Mouse (Mus musculus): ENCODE measurements around the gene Gramd1a. TPM values are rescaled to one million over a fixed set of nuclear protein-coding genes. Genes with fewer than 3 reads are reported as not detected.

The Gramd1a gene
- total and polyA plus RNA-seq, 2 experiments: 5.1 to 33.0 TPM

GRCm38 (mm10) chr7:31087262-31087661, 68.4 kb downstream of the Gramd1a start:
- WGBS: 62% methylated on average over 2 of the region's 2 CpGs
- H3K79me2 ChIP-seq (ENCODE audit: control insufficient read depth, insufficient read depth, low read length): no peaks in the 10 kb centered on the region
- H3K4me3 ChIP-seq (ENCODE audit: insufficient read depth, low read depth, low read length): no peak overlapping the region
- H3K27ac ChIP-seq (replicated peaks; ENCODE audit: insufficient read depth, low read depth, low read length): no peak overlapping the region
- DNase-seq (ENCODE audit: extremely low read depth, low read depth, low spot score): no peak
- no peaks in the 10 kb centered on the region for H3K27me3 ChIP-seq (ENCODE audit: control insufficient read depth, insufficient read depth, low read length)
- no peak for TF ChIP-seq POLR2A (IDR thresholded peaks at IDR 0.05; ENCODE audit: extremely low read depth, insufficient read depth, low read length)
- TF ChIP-seq CTCF (IDR thresholded peaks at IDR 0.05; ENCODE audit: low read depth, low read length): no peak
- peaks cover 30% of the 10 kb centered on the region for H3K4me1 ChIP-seq (ENCODE audit: control insufficient read depth, insufficient read depth, low read length)
- no peak overlapping the region for H3K9ac ChIP-seq (ENCODE audit: low read depth, low read length)
- H3K36me3 ChIP-seq (ENCODE audit: control insufficient read depth, insufficient read depth, low read length): no peaks in the 10 kb centered on the region

- DNase-seq (ENCODE audit: extremely low read depth, low read depth, low spot score): no peak
- no peak overlapping the region for H3K27ac ChIP-seq (replicated peaks; ENCODE audit: insufficient read depth, low read depth, low read length)
- no peaks in the 10 kb centered on the region for H3K27me3 ChIP-seq (ENCODE audit: control insufficient read depth, insufficient read depth, low read length)
- no peak overlapping the region for H3K4me3 ChIP-seq (ENCODE audit: insufficient read depth, low read depth, low read length)
- WGBS: 96% methylated on average over 9 of the region's 9 CpGs
- TF ChIP-seq CTCF (IDR thresholded peaks at IDR 0.05; ENCODE audit: low read depth, low read length): no peak
- TF ChIP-seq POLR2A (IDR thresholded peaks at IDR 0.05; ENCODE audit: extremely low read depth, insufficient read depth, low read length): no peak
- no peaks in the 10 kb centered on the region for H3K36me3 ChIP-seq (ENCODE audit: control insufficient read depth, insufficient read depth, low read length)
- no peaks in the 10 kb centered on the region for H3K79me2 ChIP-seq (ENCODE audit: control insufficient read depth, insufficient read depth, low read length)
- no peak overlapping the region for H3K9ac ChIP-seq (ENCODE audit: low read depth, low read length)
- H3K4me1 ChIP-seq (ENCODE audit: control insufficient read depth, insufficient read depth, low read length): peaks cover 30% of the 10 kb centered on the region
These were observed 69.4 kb downstream of the Gramd1a start for GRCm38 (mm10) chr7:31086175-31086755.

GRCm38 (mm10) chr7:31085171-31085570, 70.5 kb downstream of the Gramd1a start:
- Histone ChIP-seq H3K4me1 (ENCODE audit: control insufficient read depth, insufficient read depth, low read length) (peaks cover 33% of the 10 kb centered on the region), H3K79me2 (ENCODE audit: control insufficient read depth, insufficient read depth, low read length) (no peaks in the 10 kb centered on the region), H3K27me3 (ENCODE audit: control insufficient read depth, insufficient read depth, low read length) (no peaks in the 10 kb centered on the region), H3K27ac (replicated peaks; ENCODE audit: insufficient read depth, low read depth, low read length) (0 out of 2 replicates have a peak overlapping the region, but pooled peaks have one; percentile 4), H3K9ac (ENCODE audit: low read depth, low read length) (no peak overlapping the region), H3K4me3 (ENCODE audit: insufficient read depth, low read depth, low read length) (no peak overlapping the region), H3K36me3 (ENCODE audit: control insufficient read depth, insufficient read depth, low read length) (no peaks in the 10 kb centered on the region)
- no peak for DNase-seq (ENCODE audit: extremely low read depth, low read depth, low spot score)
- no peak for TF ChIP-seq CTCF (IDR thresholded peaks at IDR 0.05; ENCODE audit: low read depth, low read length)
- no peak for TF ChIP-seq POLR2A (IDR thresholded peaks at IDR 0.05; ENCODE audit: extremely low read depth, insufficient read depth, low read length)
- 52% methylated on average over 3 of the region's 3 CpGs for WGBS

GRCm38 (mm10) chr7:31084140-31084539, 71.6 kb downstream of the Gramd1a start:
- peak; percentile 67 for DNase-seq (ENCODE audit: extremely low read depth, low read depth, low spot score)
- H3K27me3 ChIP-seq (ENCODE audit: control insufficient read depth, insufficient read depth, low read length): no peaks in the 10 kb centered on the region
- TF ChIP-seq CTCF (IDR thresholded peaks at IDR 0.05; ENCODE audit: low read depth, low read length) (no peak), POLR2A (IDR thresholded peaks at IDR 0.05; ENCODE audit: extremely low read depth, insufficient read depth, low read length) (no peak)
- no peak overlapping the region; the same call in 1 of the 2 replicates for H3K9ac ChIP-seq (ENCODE audit: low read depth, low read length)
- H3K79me2 ChIP-seq (ENCODE audit: control insufficient read depth, insufficient read depth, low read length): no peaks in the 10 kb centered on the region
- H3K36me3 ChIP-seq (ENCODE audit: control insufficient read depth, insufficient read depth, low read length): no peaks in the 10 kb centered on the region
- H3K4me3 ChIP-seq (ENCODE audit: insufficient read depth, low read depth, low read length): no peak overlapping the region
- WGBS: 44% methylated on average over 9 of the region's 9 CpGs
- peak overlapping the region; percentile 56; the same call in 1 of the 2 replicates for H3K27ac ChIP-seq (replicated peaks; ENCODE audit: insufficient read depth, low read depth, low read length)
- peaks cover 38% of the 10 kb centered on the region for H3K4me1 ChIP-seq (ENCODE audit: control insufficient read depth, insufficient read depth, low read length)

GRCm38 (mm10) chr7:31082831-31083588, 72.7 kb downstream of the Gramd1a start:
- Histone ChIP-seq H3K4me1 (ENCODE audit: control insufficient read depth, insufficient read depth, low read length) (peaks cover 30% of the 10 kb centered on the region), H3K9ac (ENCODE audit: low read depth, low read length) (no peak overlapping the region), H3K79me2 (ENCODE audit: control insufficient read depth, insufficient read depth, low read length) (no peaks in the 10 kb centered on the region), H3K27me3 (ENCODE audit: control insufficient read depth, insufficient read depth, low read length) (no peaks in the 10 kb centered on the region), H3K36me3 (ENCODE audit: control insufficient read depth, insufficient read depth, low read length) (no peaks in the 10 kb centered on the region), H3K27ac (replicated peaks; ENCODE audit: insufficient read depth, low read depth, low read length) (peak overlapping the region; percentile 56), H3K4me3 (ENCODE audit: insufficient read depth, low read depth, low read length) (no peak overlapping the region)
- no peak for TF ChIP-seq POLR2A (IDR thresholded peaks at IDR 0.05; ENCODE audit: extremely low read depth, insufficient read depth, low read length)
- TF ChIP-seq CTCF (IDR thresholded peaks at IDR 0.05; ENCODE audit: low read depth, low read length): no peak
- peak; percentile 91 for DNase-seq (ENCODE audit: extremely low read depth, low read depth, low spot score)
- WGBS: 37% methylated on average over 14 of the region's 14 CpGs

- H3K27me3 ChIP-seq (ENCODE audit: control insufficient read depth, insufficient read depth, low read length): no peaks in the 10 kb centered on the region
- no peak overlapping the region for H3K9ac ChIP-seq (ENCODE audit: low read depth, low read length)
- peaks cover 23% of the 10 kb centered on the region for H3K4me1 ChIP-seq (ENCODE audit: control insufficient read depth, insufficient read depth, low read length)
- H3K27ac ChIP-seq (replicated peaks; ENCODE audit: insufficient read depth, low read depth, low read length): no peak overlapping the region
- DNase-seq (ENCODE audit: extremely low read depth, low read depth, low spot score): no peak
- TF ChIP-seq CTCF (IDR thresholded peaks at IDR 0.05; ENCODE audit: low read depth, low read length) (no peak), POLR2A (IDR thresholded peaks at IDR 0.05; ENCODE audit: extremely low read depth, insufficient read depth, low read length) (no peak)
- no peak overlapping the region for H3K4me3 ChIP-seq (ENCODE audit: insufficient read depth, low read depth, low read length)
- no peaks in the 10 kb centered on the region for H3K79me2 ChIP-seq (ENCODE audit: control insufficient read depth, insufficient read depth, low read length)
- H3K36me3 ChIP-seq (ENCODE audit: control insufficient read depth, insufficient read depth, low read length): no peaks in the 10 kb centered on the region
These were observed 73.6 kb downstream of the Gramd1a start for GRCm38 (mm10) chr7:31082106-31082505.
